Mouse (Mus musculus): ENCODE measurements around the gene Olfr1393. TPM values are rescaled to one million over a fixed set of nuclear protein-coding genes. Genes with fewer than 3 reads are reported as not detected.
"Not testable (repeated sequence)": the region's sequence is repeated elsewhere in the genome, so short reads cannot be mapped to it uniquely, and the experiment has no call there.

Olfr1393 gene
- total RNA-seq, 2 experiments from 2014 or later = not detected

GRCm38 (mm10) chr11:49287251-49287650 lies 9.1 kb downstream of the Olfr1393 start:
- DNase-seq (ENCODE audit: low spot score in 2 of 2) = no peak

GRCm38 (mm10) chr11:49292777-49293176 lies 14.7 kb downstream of the Olfr1393 start:
- DNase-seq (ENCODE audit: low spot score in 2 of 2) = no peak

- no peak for DNase-seq (ENCODE audit: low spot score in 2 of 2)
Observed at GRCm38 (mm10) chr11:49304441-49304840, 26.3 kb downstream of the Olfr1393 start, which contains the start of gene Olfr10. Gene Olfr10 (plus strand): TSS chr11:49304741.

GRCm38 (mm10) chr11:49308547-49308946 lies 30.4 kb downstream of the Olfr1393 start:
- DNase-seq (ENCODE audit: low spot score in 2 of 2) = not testable (repeated sequence)

GRCm38 (mm10) chr11:49322442-49322841 lies 44.3 kb downstream of the Olfr1393 start, which contains the start of gene Olfr1391:
Gene Olfr1391 (plus strand): TSS chr11:49322742.
- no peak for DNase-seq (ENCODE audit: low spot score in 2 of 2)

- no peak for DNase-seq (ENCODE audit: low spot score in 2 of 2)
Observed at GRCm38 (mm10) chr11:49326726-49327125, 48.6 kb downstream of the Olfr1393 start.

- no peak for DNase-seq (ENCODE audit: low spot score in 2 of 2)
Observed at GRCm38 (mm10) chr11:49329686-49330085, 51.6 kb downstream of the Olfr1393 start.

Other genes starting within 250 kb of the Olfr1393 start
- 1 to 10 TPM; 3.2 to 6.1 TPM for gene 9930111J21Rik2, start 227.1 kb upstream of the Olfr1393 start, total RNA-seq (2021)
- gene Tgtp2, start 214.1 kb upstream of the Olfr1393 start, total RNA-seq (2021) = 10 to 100 TPM in 1 of 2 experiments, 1 to 10 TPM in 1; 4.3 to 18.2 TPM
- gene Ifi47, start 201.7 kb upstream of the Olfr1393 start, total RNA-seq (2021) = 1 to 10 TPM; 7.3 to 9.4 TPM
- gene Olfr1396, start 163.4 kb upstream of the Olfr1393 start, total RNA-seq (2021) = 1 to 10 TPM; 1.2 to 4.1 TPM
- not detected for gene Olfr1395, start 136.0 kb upstream of the Olfr1393 start, total RNA-seq (2021)
- gene Olfr1394, start 123.9 kb upstream of the Olfr1393 start, total RNA-seq (2021) = not detected
- 10 to 100 TPM; 26.2 to 32.8 TPM for gene Btnl9, start 91.1 kb upstream of the Olfr1393 start, total RNA-seq (2021)
- 10 to 100 TPM; 27.0 to 34.6 TPM for gene Zfp62, start 75.0 kb upstream of the Olfr1393 start, total RNA-seq (2021)
- gene Mgat1, start 34.1 kb upstream of the Olfr1393 start, total RNA-seq (2021) = 100 to 1,000 TPM; 114 to 141 TPM
- under 1 TPM in 1 of 2 experiments, not detected in 1; 0.10 TPM for gene Olfr1392, start 7.0 kb downstream of the Olfr1393 start, total RNA-seq (2021)
- not detected for gene Olfr10, start 26.4 kb downstream of the Olfr1393 start, total RNA-seq (2021)
- gene Olfr1391, start 44.4 kb downstream of the Olfr1393 start, total RNA-seq (2021) = not detected
- not detected for gene Olfr1390, start 56.9 kb downstream of the Olfr1393 start, total RNA-seq (2021)
- not detected for gene Olfr1389, start 144.8 kb downstream of the Olfr1393 start, total RNA-seq (2021)
- under 1 TPM in 1 of 2 experiments, not detected in 1; 0.17 TPM for gene Olfr1388, start 158.3 kb downstream of the Olfr1393 start, total RNA-seq (2021)
- not detected for gene Olfr1387, start 177.0 kb downstream of the Olfr1393 start, total RNA-seq (2021)
- gene Olfr1386, start 186.7 kb downstream of the Olfr1393 start, total RNA-seq (2021) = not detected
- gene Olfr1385, start 210.8 kb downstream of the Olfr1393 start, total RNA-seq (2021) = not detected
- gene Olfr1384, start 228.4 kb downstream of the Olfr1393 start, total RNA-seq (2021) = not detected
- under 1 TPM; 0.56 to 0.61 TPM for gene Olfr1383, start 241.3 kb downstream of the Olfr1393 start, total RNA-seq (2021)
- gene Olfr1382, start 249.9 kb downstream of the Olfr1393 start, total RNA-seq (2021) = not detected